Mouse (Mus musculus) frontal cortex, postnatal 25 days (tissue): Measurements from ENCODE around the gene Abca14.

Source experiments
- DNase-seq, 2 experiments: peaks; one replicate each; pipeline ENCODE4 v3.0.0; 2022; ENCODE audit warnings: low spot score in 2 of 2

The Abca14 gene

GRCm38 (mm10) chr7:120203789-120204188 is at the start of gene Abca14:
Gene Abca14, plus strand, starts transcription at chr7:120203961.
- DNase-seq = peak; percentile 84 to 85

- DNase-seq = no peak
These were observed 46.8 kb upstream of the Abca14 start for GRCm38 (mm10) chr7:120156841-120157409.

- DNase-seq = no peak
These were observed 46.1 kb upstream of the Abca14 start for GRCm38 (mm10) chr7:120157575-120158061.

- no peak for DNase-seq
These were observed 45.6 kb upstream of the Abca14 start for GRCm38 (mm10) chr7:120158121-120158613.

GRCm38 (mm10) chr7:120163581-120164251 is 40.0 kb upstream of the Abca14 start:
- no peak for DNase-seq

DNA sequence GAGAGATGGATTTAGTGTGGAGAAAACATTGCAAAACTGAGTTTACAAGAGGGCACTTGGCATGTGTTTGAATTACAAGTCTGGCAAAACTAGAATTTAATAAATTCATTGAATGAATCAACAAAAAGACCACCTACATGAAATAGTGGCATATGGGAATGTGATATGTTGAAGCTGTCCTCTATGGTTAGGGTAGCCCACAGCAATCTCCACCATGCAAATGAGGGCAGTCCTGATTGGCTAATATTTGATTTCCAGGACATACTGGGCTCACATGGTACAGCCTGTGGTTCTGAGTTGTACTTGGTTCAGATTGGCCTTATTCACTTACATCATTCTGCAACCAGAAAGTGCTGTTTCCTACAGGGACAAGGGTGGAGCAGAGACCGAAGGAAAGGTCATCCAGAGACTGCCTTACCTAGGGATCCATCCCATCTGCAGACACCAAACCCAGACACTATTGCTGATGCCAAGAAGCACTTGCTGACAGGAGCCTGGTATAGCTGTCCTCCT is 31.5 kb upstream of the Abca14 start:
- DNase-seq = no peak

GRCm38 (mm10) chr7:120173603-120174244 is 30.0 kb upstream of the Abca14 start, which contains the start of gene Anks4b:
Gene Anks4b, plus strand, starts transcription at chr7:120173858.
- DNase-seq = no peak

GRCm38 (mm10) chr7:120174723-120175504 is 28.8 kb upstream of the Abca14 start:
- no peak for DNase-seq

DNA sequence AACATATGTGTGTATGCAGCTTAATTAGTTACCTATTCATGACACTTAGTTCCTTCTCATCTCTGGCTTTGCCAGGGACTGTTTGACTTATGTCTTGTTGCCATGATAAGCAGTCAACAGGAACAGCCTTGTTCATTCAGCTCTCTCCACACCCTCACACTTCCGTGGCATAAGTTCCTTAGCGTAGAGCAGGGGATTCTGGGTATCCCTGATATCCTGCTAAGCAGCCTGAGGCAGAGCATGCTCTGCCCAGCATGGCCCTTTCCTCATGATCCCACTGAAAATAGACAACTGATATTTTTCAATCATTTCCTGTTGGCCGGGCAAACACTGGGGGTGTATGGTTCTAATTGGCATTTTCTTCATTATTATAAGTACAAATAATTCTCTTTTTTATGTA is 26.1 kb upstream of the Abca14 start:
- no peak for DNase-seq

DNA sequence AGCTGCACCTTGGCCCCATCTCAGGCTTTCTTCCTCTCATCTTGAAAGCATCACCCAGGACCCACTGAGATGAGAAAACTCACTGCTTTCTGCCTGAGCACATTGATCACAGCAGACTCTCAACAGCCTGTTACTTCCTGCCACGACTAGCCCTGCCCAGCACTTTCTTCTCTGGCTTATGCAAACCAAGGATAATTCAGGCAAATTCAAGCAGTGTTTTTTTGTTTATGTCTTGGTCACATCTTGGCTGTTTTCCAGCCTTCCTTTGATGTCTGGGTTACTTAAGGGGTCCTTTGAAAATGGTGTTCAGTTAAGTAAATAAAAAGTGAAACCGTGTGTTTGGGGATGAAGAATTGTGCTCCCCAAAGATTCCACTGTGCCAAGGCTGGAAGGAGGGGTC is 24.8 kb upstream of the Abca14 start:
- DNase-seq = no peak

GRCm38 (mm10) chr7:120180547-120180946 is 23.2 kb upstream of the Abca14 start:
- DNase-seq = no peak

- DNase-seq = no peak
These were observed 22.1 kb upstream of the Abca14 start for GRCm38 (mm10) chr7:120181401-120182230.

GRCm38 (mm10) chr7:120182891-120183290 is 20.9 kb upstream of the Abca14 start:
- no peak for DNase-seq

DNA sequence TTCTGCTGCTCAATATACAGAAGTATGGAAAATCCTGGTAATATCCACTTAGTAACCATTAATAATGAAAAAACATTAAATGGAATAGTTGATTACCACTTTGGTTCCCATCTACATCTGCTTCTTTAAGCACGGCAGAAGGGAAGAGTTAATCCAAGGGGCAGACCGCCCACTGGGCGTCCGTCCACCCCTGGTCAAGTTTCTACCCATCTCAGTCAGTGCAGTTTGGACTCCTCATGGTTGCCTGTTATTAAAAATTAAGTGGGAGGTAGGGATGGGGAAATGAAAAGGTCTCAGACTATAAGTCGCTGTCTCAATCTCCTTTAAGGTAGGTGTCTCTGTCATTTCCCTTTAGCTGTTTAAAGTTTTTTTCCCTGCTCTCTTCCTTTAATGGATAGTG is 14.8 kb upstream of the Abca14 start:
- no peak for DNase-seq

DNA sequence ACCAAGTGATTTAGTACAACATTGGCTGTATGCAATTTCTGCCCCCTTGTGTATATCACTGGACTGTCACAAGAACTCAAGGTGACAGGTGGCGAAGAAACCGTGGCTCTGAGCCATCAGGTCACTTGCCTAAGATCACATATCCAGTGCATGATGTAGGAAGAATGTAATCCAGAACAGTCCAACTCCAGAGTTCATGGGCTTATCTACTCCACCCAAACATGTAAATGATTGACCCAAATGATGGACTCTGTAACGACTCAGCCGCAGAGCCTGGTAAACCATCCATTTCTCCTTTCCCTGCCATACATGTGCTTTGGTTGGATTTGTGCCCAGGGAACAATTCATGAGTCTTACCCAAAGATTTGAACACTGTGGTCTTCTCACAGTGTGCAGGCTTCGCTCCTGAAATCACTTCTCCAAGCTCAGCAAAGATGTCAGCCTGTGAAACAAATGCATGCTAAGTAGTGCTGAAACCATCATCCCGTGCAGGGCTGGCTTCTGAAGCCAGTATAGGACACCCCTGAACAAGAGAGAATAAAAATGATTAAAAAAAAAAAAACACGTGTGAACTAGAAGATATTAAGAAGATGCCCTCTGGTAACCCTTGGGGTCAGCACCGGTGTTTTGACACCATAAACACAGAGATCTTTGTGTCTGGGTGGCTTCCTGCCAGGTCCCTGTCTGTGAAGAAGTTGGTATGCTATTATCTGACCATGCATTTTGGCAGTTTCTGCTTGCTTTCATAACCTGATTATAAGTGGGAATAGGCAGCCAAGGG is 14.2 kb upstream of the Abca14 start:
- no peak for DNase-seq

DNA sequence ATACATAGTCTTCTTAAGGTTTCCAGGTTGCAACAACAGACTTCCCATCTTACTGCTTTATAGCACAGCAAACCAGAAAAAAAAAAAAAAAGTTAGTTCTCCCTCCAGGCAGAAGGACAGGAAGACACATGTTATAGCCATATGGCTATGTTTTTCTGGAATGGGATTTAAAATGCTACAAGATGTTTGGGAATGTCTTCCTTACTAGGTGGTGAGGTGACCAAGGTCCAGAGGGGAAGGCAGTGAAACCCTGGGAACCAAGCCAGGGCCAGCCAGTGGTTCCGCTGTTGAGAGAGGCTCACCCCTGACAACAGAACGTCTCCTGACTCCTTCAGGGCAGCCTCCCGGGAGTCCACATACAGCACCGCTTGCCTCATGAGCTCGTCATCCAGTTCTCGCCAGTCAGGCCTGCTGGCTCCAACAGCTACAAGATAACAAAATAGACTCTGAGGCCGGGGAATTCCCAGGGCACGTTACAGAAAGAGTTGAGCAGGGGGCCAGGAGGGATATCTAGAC is 13.6 kb upstream of the Abca14 start:
- DNase-seq = no peak

DNA sequence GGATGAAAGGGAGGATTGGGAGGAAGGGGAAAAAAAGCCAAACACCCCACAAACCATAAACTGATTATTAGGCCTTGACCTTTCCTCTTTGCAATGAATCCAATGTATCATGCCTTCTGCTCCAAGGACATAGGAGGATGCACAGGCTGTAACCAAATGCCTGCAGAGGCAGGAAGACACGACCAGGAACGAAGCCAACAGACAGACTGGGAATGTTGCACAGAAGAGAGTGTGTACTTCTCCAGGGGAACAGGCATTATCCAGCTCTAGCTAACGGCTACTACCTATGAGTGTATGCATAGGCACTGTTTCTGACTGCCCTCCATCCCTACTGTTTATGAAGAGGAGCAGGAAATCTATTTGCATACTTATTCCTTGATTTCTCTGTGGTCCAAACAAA is 11.6 kb upstream of the Abca14 start:
- no peak for DNase-seq

DNA sequence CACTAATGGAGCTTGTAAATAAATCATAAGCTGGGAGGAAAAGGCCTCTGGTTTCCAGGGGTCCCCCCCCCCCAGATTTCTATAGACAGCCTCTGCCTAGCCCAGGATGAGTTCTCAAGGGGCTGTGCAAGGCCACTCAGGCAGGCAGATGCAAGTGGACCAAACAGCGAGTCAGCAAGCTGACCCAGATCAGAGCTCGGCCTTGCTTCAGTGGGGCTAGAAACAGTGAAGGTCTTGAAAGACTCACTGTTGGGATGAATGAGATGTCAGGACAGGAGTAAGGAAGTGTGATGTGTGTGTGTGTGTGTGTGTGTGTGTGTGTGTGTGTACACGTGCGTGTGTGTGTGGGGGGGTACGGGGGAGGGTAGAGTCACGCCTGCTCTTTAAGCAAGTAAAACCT is 10.9 kb upstream of the Abca14 start:
- DNase-seq = no peak

- DNase-seq = no peak
These were observed 8.6 kb upstream of the Abca14 start for GRCm38 (mm10) chr7:120195207-120195606.

DNA sequence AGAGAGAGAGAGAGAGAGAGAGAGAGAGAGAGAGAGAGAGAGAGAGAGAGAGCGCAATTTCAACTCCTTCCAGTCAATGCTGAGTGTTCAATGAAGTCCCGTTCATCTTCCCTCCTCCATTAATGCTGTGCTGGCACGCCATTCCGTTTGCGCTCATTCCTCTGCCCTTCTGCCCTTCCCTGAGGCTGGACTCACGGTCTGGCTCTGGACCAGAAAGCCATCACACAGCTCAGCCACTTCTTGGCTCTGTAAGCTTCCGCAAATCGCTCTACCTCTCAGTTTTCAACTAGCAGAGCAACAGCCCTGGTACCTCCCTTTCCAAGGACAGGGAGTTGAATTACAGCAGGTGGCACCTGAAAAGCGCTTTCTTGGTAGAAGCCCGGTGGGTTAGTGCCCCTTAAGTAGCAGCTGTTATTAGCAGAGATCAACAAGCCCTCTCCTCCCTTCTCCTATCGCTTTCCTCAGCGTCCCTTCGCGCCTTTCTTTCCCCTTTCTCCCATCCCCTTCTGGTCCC is 2.5 kb upstream of the Abca14 start:
- DNase-seq = no peak
